Mouse (Mus musculus): Measurements from ENCODE around the gene D930020B18Rik.

D930020B18Rik gene

DNA sequence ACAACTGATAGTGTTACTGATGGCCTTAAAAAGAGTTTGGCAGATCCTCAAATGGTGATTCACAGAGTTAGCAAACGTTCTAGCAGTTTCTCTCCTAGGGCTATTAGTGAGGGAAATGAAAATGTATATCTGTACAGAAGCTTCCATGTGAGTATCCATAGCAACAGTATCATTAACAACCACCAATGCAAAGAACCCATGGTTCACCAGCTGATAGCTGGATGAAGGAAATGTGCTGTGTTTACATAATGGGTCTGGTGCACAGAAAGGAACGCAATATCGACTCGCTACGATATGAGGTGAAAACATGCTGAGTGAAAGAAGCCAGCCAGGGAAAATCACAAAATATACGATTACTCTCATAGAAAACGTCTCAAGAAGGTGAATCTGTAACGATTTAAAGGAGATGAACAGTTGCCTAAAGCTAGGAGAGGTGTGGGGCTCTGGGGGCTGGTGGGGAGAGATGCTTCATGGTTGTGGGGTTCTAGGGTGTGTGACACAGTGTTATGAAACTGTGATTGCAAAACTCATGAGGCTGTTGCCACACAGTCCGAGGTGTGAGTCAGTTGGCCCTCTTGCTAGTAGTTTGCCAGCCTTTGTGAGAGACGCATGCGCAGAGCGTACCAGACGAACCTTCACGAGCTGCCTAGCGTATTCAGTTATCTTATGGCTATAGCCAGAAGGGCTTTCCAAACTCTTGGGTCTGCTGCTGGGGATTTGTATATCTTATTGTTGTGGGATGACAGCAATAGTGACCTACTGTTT lies 64.2 kb downstream of the D930020B18Rik start:
- DNase-seq: no peak

DNA sequence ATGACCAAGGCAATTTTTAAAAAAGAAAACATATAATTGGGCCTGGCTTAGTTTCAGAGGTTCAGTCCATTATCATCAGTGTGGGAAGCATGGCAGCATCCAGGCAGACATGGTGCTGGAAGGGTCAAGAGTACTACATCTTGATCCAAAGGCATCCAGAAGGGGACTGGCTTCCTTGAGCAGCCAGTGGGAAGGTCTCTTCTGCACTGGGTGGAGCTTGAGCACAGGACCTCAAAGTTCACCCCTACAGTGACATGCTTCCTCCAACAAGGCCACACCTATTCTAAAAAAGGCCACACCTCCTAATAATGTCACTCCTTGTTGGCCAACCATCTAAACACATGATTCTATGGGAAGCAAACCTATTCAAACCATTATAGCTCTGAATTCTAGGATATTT lies 75.5 kb downstream of the D930020B18Rik start:
- DNase-seq: no peak

DNA sequence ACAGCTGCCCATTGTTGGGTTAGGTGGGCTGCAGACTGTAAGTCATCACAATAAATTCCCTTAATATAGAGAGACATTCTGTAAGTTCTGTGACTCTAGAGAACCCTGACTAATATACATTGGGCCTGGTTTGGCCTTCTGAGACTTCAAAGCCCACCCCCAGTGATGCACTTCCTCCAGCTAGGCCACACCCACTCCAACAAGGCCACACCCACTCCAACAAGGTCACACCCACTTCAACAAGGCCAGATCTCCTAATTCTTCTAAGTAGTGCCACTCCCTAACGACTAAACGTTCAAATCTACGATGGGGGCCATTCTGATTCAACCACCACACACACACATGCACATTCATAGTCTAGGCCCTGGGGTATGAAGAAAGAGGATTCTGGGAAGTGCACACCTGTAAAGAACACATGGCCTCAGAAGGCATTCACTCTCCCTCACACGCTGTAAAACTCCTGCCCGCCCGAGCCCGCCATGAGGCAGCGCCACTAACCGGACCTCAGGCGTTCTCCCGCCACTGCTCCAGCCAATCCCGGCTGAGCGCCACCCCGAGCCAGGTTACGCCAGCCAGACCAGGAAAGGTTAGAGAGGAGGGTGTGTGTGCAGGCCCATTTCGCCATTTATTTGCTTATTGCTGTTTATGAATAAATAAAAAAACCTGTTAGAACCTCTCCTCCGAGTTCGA lies 77.7 kb downstream of the D930020B18Rik start:
- no peak for DNase-seq

DNA sequence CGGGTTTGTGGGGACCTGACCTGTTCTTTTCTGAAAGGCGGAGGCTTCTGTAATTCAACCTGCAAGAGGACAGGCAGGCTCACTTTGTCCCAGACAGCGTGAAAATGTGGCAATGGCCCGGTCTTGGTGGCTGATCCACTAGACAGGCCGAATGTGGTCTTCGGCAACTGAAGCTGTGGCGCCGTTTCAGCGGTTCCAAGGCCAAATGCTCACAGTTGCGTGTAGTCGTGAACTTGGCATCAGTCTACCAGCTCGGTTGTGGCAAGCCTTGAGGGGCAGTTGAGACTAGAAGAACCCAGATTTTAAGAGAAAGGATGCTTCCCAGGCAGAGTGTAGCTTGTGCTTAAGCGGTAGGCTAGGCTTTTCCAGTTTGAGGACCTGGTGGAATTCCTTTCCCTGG lies 79.3 kb downstream of the D930020B18Rik start:
- DNase-seq: no peak

DNA sequence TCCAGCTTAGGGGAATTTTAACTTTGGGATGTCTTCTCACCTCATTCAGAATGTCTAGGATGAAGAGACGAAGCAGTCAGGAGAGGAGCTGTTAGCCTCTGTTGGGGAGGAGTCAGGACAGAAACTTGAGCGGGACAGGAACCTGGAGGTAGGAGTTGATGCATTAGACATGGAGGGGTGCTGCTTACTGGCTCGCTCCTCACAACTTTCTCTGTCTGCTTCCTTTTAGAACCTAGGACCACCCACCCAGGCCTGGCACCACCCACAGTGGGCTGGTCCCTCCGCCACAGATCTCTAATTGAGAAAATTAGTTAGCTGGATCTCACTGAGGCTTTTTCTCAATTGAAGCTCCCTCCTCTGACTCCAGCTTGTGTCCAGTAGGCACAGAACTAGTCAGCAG lies 85.1 kb downstream of the D930020B18Rik start:
- no peak for DNase-seq

DNA sequence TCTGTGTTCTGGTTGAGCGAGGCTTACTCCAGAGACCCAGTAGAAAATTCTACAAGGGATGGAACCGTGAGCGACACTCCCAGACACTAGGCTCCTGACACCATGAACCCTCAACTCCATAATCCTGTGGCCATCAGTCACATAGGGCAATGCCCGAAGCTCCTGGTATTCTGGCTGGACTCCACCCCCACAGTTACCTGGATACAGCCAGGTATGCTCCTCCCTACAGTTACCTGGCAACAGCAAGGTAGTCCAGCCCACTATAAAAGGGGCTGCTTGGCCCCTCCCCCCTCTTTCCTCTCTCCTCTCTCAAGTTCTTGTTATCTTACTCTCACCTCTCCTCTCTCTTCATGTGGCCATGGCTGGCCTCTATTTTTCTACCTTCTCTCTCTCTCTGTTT lies 85.8 kb downstream of the D930020B18Rik start:
- DNase-seq: no peak

DNA sequence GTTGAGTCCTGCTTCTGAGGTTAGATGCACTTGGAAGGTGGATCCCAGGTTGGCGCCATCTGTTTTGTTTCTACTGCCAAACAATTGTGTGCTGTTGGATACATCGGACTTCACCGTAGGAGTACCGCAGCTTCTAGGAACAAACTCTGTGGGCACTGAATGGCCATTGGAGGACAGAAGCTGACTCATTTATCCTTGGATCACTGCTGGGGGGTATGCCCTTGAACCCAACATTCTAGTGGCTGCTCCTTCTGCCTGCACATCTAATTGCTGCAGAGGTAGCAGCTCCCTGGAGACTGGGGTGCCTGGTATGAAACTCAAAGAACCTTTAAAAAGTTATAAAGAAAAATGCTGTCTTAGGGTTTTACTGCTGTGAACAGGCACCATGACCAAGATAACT lies 86.8 kb downstream of the D930020B18Rik start:
- DNase-seq: no peak

DNA sequence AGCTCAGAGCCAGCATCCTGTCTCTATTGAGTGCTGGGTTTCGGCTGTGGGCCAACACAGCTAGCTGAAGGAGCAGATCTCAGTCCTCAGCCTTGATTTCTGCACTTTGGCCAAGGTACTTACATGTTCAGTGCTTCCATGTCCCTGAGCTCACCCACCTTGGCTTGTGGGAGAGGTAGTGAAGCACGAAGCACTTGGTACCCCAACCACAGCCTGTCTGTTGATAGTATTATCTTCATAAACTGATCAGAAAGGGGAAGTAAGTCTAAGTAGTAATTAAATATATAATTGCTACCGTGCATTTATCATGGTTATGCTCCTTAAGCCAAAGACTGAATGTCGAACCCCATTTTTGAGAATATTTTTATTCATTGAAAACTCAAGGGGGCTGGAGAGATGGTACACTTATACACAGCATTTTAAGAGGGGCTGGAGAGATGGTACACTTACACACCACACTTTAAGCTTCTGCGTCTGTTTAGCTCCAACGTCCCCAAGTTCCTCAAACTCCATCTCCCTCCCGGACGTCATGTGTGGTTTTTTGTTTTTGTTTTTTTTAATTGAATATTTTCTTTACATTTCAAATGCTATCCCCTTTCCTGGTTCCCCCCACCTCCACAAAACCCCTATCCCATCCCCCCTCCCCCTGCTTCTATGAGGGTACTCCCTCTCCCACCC lies 89.8 kb downstream of the D930020B18Rik start:
- no peak for DNase-seq

DNA sequence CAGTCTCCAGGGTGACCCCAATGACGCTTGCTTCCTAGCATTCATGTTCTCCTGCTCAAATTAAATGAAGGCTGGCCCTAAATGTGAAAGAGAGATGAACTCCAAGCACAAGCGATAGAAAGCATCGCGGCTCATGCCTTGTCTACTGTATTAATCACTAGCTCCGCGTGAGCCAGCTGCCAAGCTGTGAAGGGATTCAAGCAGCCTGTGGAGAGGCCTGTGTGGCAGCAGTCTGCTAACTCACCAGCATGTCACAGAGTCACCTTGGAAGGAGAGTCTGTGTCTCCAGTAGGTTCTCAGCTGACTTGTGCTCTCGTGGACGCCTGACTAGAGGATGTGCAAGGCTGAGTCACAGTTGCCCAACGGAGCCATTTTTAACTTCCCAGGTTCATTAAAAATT lies 91.2 kb downstream of the D930020B18Rik start:
- no peak for DNase-seq

DNA sequence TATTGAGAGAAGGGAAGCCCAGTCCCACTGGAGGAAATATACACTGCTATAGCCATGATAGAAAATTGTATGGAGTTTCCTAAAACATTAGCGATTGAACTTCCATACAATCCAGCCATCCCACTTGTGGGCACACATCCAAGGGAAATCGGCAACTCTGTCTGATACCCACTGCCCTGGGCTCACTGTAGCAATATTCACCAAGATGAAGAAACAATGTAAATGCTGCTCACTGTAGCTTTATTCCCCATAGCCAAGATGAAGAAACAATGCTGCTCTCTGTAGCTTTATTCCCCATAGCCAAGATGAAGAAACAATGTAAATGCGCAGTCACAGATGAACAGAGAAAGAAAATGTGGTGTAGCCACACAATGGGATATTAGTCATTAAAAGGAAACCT lies 95.9 kb downstream of the D930020B18Rik start:
- no peak for DNase-seq

DNA sequence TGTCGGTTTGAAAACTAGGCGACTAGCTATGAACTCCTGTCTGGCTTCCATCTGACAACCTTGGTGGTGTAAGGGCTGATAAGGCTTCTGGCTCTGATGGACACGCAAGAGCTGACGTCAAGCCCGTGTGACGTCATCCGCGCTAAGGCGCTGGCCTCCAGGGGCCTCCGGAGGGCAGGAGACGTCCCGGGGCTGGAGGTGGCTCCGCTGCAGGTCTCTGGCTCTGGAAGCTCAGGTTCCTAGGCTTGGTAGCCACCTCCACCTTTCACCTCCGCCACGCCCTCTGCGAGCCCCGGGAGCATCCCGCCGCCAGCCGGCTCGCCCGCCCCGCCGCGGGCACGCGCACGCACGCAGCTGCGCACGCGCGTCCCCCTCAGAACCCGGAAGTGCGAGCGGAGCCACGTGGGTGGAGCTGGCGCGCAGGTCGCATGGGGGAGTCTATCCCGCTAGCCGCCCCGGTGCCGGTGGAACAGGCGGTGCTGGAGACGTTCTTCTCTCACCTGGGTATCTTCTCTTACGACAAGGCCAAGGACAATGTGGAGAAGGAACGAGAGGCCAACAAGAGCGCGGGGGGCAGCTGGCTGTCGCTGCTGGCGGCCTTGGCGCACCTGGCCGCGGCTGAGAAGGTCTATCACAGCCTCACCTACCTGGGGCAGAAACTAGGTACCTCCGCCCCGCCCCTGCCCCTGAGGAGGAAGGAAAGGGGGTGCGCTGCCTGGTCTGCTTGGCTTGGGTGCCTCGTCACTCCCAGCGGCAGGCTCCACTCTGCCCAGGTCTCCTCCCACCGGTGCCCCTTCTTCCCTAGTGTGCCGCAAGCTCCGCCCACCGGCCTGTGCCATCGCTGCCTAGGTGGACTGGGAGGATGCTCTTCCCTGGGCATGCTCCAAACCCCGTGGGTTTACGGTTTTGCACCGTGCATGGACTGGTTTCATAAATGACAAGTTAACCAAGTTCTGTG lies 98.4 kb downstream of the D930020B18Rik start, which contains the start of gene BC048403:
TSS of gene BC048403 (plus strand) at position 390 of the 958 bp plus-strand sequence.
- DNase-seq: peak; percentile 88

DNA sequence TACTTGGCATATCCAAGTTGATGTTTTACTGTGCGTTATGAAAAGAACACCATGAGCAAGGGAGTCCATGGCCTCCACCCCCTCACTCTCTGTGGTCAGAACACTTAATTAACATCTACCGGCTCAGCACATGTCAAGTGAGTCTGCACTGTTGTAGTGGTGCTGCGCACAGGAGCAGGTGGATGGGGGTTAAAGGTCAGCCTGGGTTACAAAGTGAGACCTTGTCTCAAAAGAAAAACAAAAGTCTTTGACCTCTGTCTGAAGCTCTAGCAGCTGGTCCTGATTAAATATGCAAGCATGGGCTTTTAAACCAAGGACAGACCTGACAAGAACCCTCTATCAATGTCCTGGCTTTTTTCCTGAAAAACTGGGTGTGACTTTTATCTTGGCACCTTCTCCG lies 100.9 kb downstream of the D930020B18Rik start:
- DNase-seq: no peak

All from cerebellum, adult 11 months (tissue).